Mouse (Mus musculus) intestine, embryonic 16.5 days (tissue): Measurements from ENCODE around the gene Gpatch4. TPM values are rescaled to one million over a fixed set of nuclear protein-coding genes. Genes with fewer than 3 reads are reported as not detected.

Experiments used
- ATAC-seq: fragments of 200-750 bp; cut with Nextera tagmentation; 2 replicates; pipeline ENCODE4 v1.8.0; 2017; ENCODE audit warnings: moderate TSS enrichment, moderate library complexity
- H3K27ac ChIP-seq: fragments of 300-500 bp; sonication (generic); 2 replicates; pipeline ENCODE4 v1.5.1; 2014; ENCODE audit warnings: mild to moderate bottlenecking, low read length
- H3K27me3 ChIP-seq: fragments of 300-500 bp; sonication (generic); replicated peaks from 2 replicates; pipeline ENCODE4 v1.6.1; 2014; ENCODE audit warnings: low read length, control low read depth, mixed read lengths; ENCODE audit not compliant: control insufficient read depth, insufficient read depth
- H3K36me3 ChIP-seq: fragments of 300-500 bp; sonication (generic); 2 replicates; pipeline ENCODE4 v1.6.1; 2014; ENCODE audit warnings: low read length, control low read depth; ENCODE audit not compliant: control insufficient read depth, insufficient read depth
- H3K4me1 ChIP-seq: fragments of 300-500 bp; sonication (generic); 2 replicates; pipeline ENCODE4 v1.6.1; 2014; ENCODE audit warnings: low read length, control low read depth, mixed read lengths; ENCODE audit not compliant: control insufficient read depth, insufficient read depth
- H3K4me2 ChIP-seq: fragments of 300-500 bp; sonication (generic); 2 replicates; pipeline ENCODE4 v1.6.1; 2014; ENCODE audit warnings: low read depth, low read length, control low read depth
- H3K4me3 ChIP-seq: fragments of 300-500 bp; sonication (generic); 2 replicates; pipeline ENCODE4 v1.5.1; 2014; ENCODE audit warnings: mild to moderate bottlenecking, low read length
- H3K9ac ChIP-seq: fragments of 300-500 bp; sonication (generic); 2 replicates; pipeline ENCODE4 v1.6.1; 2014; ENCODE audit warnings: low read depth, low read length
- H3K9me3 ChIP-seq: fragments of 300-500 bp; sonication (generic); 2 replicates; pipeline ENCODE4 v1.6.1; 2016; ENCODE audit warnings: low read length, control low read depth; ENCODE audit not compliant: control insufficient read depth
- WGBS: fragments of 180-500 bp; shearing (Covaris S2); extraction: QIAGEN DNeasy Blood & Tissue Kit; methylation state at CpG from one replicate; pipeline ENCODE4 v1.1.7; 2014; 5-methylcytosine and 5-hydroxymethylcytosine counted together
- polyA plus RNA-seq: library from polyadenylated mRNA; unstranded; fragments of >200 nt; fragmentation: Nextera tagmentation; extraction: Ambion mirVana; gene quantifications from 2 replicates; pipeline ENCODE4 v1.2.1, GENCODE M21; 2015

Gpatch4 gene
- polyA plus RNA-seq, 1 experiment from 2014 or later = 38.3 TPM

- H3K9ac ChIP-seq = peak overlapping the region; percentile 10; the same call in 1 of the 2 replicates
- H3K4me2 ChIP-seq = no peak overlapping the region
- no peak overlapping the region for H3K27ac ChIP-seq
- peak; percentile 62; the same call in 1 of the 2 replicates for ATAC-seq
- no peaks in the 10 kb centered on the region for H3K36me3 ChIP-seq
- no peaks in the 10 kb centered on the region for H3K27me3 ChIP-seq
- no peaks in the 10 kb centered on the region for H3K4me1 ChIP-seq
- no peak overlapping the region for H3K4me3 ChIP-seq
- no peaks in the 10 kb centered on the region for H3K9me3 ChIP-seq
- WGBS = 2% methylated on average over 5 of the region's 5 CpGs
These were observed 28.9 kb downstream of the Gpatch4 start for GRCm38 (mm10) chr3:88071783-88072182.

GRCm38 (mm10) chr3:88073631-88074030 lies 30.7 kb downstream of the Gpatch4 start:
- H3K9ac ChIP-seq = no peak overlapping the region
- H3K27ac ChIP-seq = no peak overlapping the region
- H3K4me2 ChIP-seq = no peak overlapping the region
- no peak for ATAC-seq
- WGBS = 54% methylated on average over 2 of the region's 2 CpGs
- no peaks in the 10 kb centered on the region for H3K36me3 ChIP-seq
- no peak overlapping the region for H3K4me3 ChIP-seq
- H3K4me1 ChIP-seq = no peaks in the 10 kb centered on the region
- H3K27me3 ChIP-seq = no peaks in the 10 kb centered on the region
- no peaks in the 10 kb centered on the region for H3K9me3 ChIP-seq

- WGBS = 67% methylated on average over 2 of the region's 2 CpGs
- no peak for ATAC-seq
- Histone ChIP-seq H3K27ac (no peak overlapping the region), H3K9ac (no peak overlapping the region), H3K4me3 (no peak overlapping the region), H3K4me1 (no peaks in the 10 kb centered on the region), H3K9me3 (no peaks in the 10 kb centered on the region), H3K27me3 (no peaks in the 10 kb centered on the region), H3K36me3 (no peaks in the 10 kb centered on the region), H3K4me2 (no peak overlapping the region)
These were observed 31.4 kb downstream of the Gpatch4 start for GRCm38 (mm10) chr3:88074351-88074750.

GRCm38 (mm10) chr3:88074766-88075165 lies 31.9 kb downstream of the Gpatch4 start:
- no peak for ATAC-seq
- 0 out of 2 replicates have a peak overlapping the region, but pooled peaks have one; percentile 12 for H3K9ac ChIP-seq
- WGBS = 66% methylated on average over 8 of the region's 8 CpGs
- H3K4me3 ChIP-seq = no peak overlapping the region
- H3K36me3 ChIP-seq = no peaks in the 10 kb centered on the region
- no peak overlapping the region for H3K27ac ChIP-seq
- no peaks in the 10 kb centered on the region for H3K9me3 ChIP-seq
- H3K4me1 ChIP-seq = no peaks in the 10 kb centered on the region
- H3K27me3 ChIP-seq = no peaks in the 10 kb centered on the region
- H3K4me2 ChIP-seq = no peak overlapping the region

GRCm38 (mm10) chr3:88077441-88077840 lies 34.5 kb downstream of the Gpatch4 start:
- Histone ChIP-seq H3K9ac (no peak overlapping the region), H3K4me3 (no peak overlapping the region), H3K27ac (no peak overlapping the region), H3K27me3 (no peaks in the 10 kb centered on the region), H3K4me2 (no peak overlapping the region), H3K36me3 (no peaks in the 10 kb centered on the region), H3K9me3 (no peaks in the 10 kb centered on the region), H3K4me1 (peaks cover 5% of the 10 kb centered on the region; the same call in 1 of the 2 replicates)
- ATAC-seq = no peak
- 44% methylated on average over 8 of the region's 8 CpGs for WGBS

GRCm38 (mm10) chr3:88078204-88078603 lies 35.3 kb downstream of the Gpatch4 start, which contains the start of gene Ttc24:
TSS of gene Ttc24 (minus strand) at chr3:88078304.
- no peaks in the 10 kb centered on the region for H3K36me3 ChIP-seq
- H3K27ac ChIP-seq = no peak within 1 kb of the TSS
- H3K27me3 ChIP-seq = no peaks in the 10 kb centered on the region
- no peak within 1 kb of the TSS for H3K4me2 ChIP-seq
- H3K9me3 ChIP-seq = no peaks in the 10 kb centered on the region
- no peak within 1 kb of the TSS for H3K9ac ChIP-seq
- peaks cover 9% of the 10 kb centered on the region for H3K4me1 ChIP-seq
- no peak within 1 kb of the TSS for H3K4me3 ChIP-seq
- ATAC-seq = no peak
- 67% methylated on average over 4 of the region's 4 CpGs for WGBS

- Histone ChIP-seq H3K27me3 (no peaks in the 10 kb centered on the region), H3K36me3 (no peaks in the 10 kb centered on the region; the same call in 1 of the 2 replicates), H3K4me1 (peaks cover 9% of the 10 kb centered on the region), H3K27ac (0 out of 2 replicates have a peak within 1 kb of the TSS, but pooled peaks have one; percentile 13), H3K4me3 (peak within 1 kb of the TSS; percentile 68), H3K9me3 (no peaks in the 10 kb centered on the region), H3K9ac (peak within 1 kb of the TSS; percentile 65), H3K4me2 (peak within 1 kb of the TSS; percentile 70)
- ATAC-seq = peak; percentile 93
- WGBS = 19% methylated on average over 33 of the region's 33 CpGs
These were observed 38.7 kb downstream of the Gpatch4 start, which contains the start of gene Iqgap3 for GRCm38 (mm10) chr3:88081345-88082223. TSS of gene Iqgap3 (plus strand) at chr3:88081971.

GRCm38 (mm10) chr3:88082224-88082618 lies 39.3 kb downstream of the Gpatch4 start:
- H3K27ac ChIP-seq = no peak overlapping the region
- no peaks in the 10 kb centered on the region; the same call in 1 of the 2 replicates for H3K36me3 ChIP-seq
- peak overlapping the region; percentile 70 for H3K4me2 ChIP-seq
- no peaks in the 10 kb centered on the region for H3K27me3 ChIP-seq
- H3K4me1 ChIP-seq = peaks cover 9% of the 10 kb centered on the region
- peak overlapping the region; percentile 65 for H3K9ac ChIP-seq
- H3K4me3 ChIP-seq = peak overlapping the region; percentile 68
- WGBS = 1% methylated on average over 13 of the region's 13 CpGs
- no peaks in the 10 kb centered on the region for H3K9me3 ChIP-seq
- ATAC-seq = peak; percentile 36

GRCm38 (mm10) chr3:88082663-88083062 lies 39.8 kb downstream of the Gpatch4 start:
- Histone ChIP-seq H3K36me3 (no peaks in the 10 kb centered on the region; the same call in 1 of the 2 replicates), H3K4me1 (peaks cover 9% of the 10 kb centered on the region), H3K27ac (peak overlapping the region; percentile 13; the same call in 1 of the 2 replicates), H3K4me2 (peak overlapping the region; percentile 70), H3K4me3 (peak overlapping the region; percentile 68), H3K27me3 (no peaks in the 10 kb centered on the region), H3K9me3 (no peaks in the 10 kb centered on the region), H3K9ac (peak overlapping the region; percentile 65)
- ATAC-seq = peak; percentile 60
- 5% methylated on average over 4 of the region's 4 CpGs for WGBS
